ENCODE assay signal across 1 mouse cellular context in genomic region chr9:45984409-45985228, GRCm38 (mm10).
A peak's percentile ranks its signal among the peaks of the same experiment; 100 is the strongest.
TF ChIP-seq lines count a peak whose summit lies in the region.

No protein-coding gene starts in this region.

TF ChIP-seq in CH12.LX, 34 proteins besides CTCF, POLR2A, EP300 and RAD21 (continued from another document):
- TF ChIP-seq ETS1 (conservative IDR thresholded peaks at IDR 0.05; ENCODE audit: low read depth, low read length): no peak
- TF ChIP-seq ELF1 (IDR thresholded peaks at IDR 0.05; ENCODE audit: low read depth, low read length): peak; percentile 85
- TF ChIP-seq CHD2 (IDR thresholded peaks at IDR 0.05; ENCODE audit: low read length): peak; percentile 81
- TF ChIP-seq NELFE (IDR thresholded peaks at IDR 0.05; ENCODE audit: low read depth, low read length): peak; percentile 80; the same call in 1 of the 2 replicates
- 0 out of 2 replicates have a peak, but pooled peaks have one; percentile 36 for TF ChIP-seq IRF4 (IDR thresholded peaks at IDR 0.05; ENCODE audit: low read depth, low read length)
- TF ChIP-seq BHLHE40 (IDR thresholded peaks at IDR 0.05; ENCODE audit: low read depth, low read length): no peak
- TF ChIP-seq USF1 (IDR thresholded peaks at IDR 0.05; ENCODE audit: low read depth, low read length): no peak
- TF ChIP-seq MXI1 (IDR thresholded peaks at IDR 0.05; ENCODE audit: low read depth, low read length): peak; percentile 70
- no peak for TF ChIP-seq GABPA (IDR thresholded peaks at IDR 0.05; ENCODE audit: insufficient replicate concordance, low read depth, low read length)
- peak; percentile 40; the same call in 1 of the 2 replicates for TF ChIP-seq SIN3A (IDR thresholded peaks at IDR 0.05; ENCODE audit: low read length)
- no peak for TF ChIP-seq MYC (IDR thresholded peaks at IDR 0.05; ENCODE audit: low read depth, low read length)
- TF ChIP-seq MAZ (IDR thresholded peaks at IDR 0.05; ENCODE audit: low read depth, low read length): peak; percentile 21; the same call in 1 of the 2 replicates
- 0 out of 2 replicates have a peak, but pooled peaks have one; percentile 21 for TF ChIP-seq NRF1 (IDR thresholded peaks at IDR 0.05; ENCODE audit: low read depth, low read length)
- TF ChIP-seq HCFC1 (IDR thresholded peaks at IDR 0.05; ENCODE audit: low read depth, low read length): peak; percentile 78
- TF ChIP-seq USF2 (conservative IDR thresholded peaks at IDR 0.05; ENCODE audit: low read depth, low read length): no peak
- TF ChIP-seq SMC3 (IDR thresholded peaks at IDR 0.05; ENCODE audit: low read depth, low read length): no peak
- peak; percentile 36; the same call in 1 of the 2 replicates for TF ChIP-seq MEF2A (IDR thresholded peaks at IDR 0.05; ENCODE audit: borderline replicate concordance, low read depth, low read length)
- peak; percentile 57; the same call in 1 of the 2 replicates for TF ChIP-seq POLR2AphosphoS2 (IDR thresholded peaks at IDR 0.05; ENCODE audit: low read depth, low read length)
- peak; percentile 48; the same call in 1 of the 2 replicates for TF ChIP-seq MAX (IDR thresholded peaks at IDR 0.05; ENCODE audit: low read length)
- no peak for TF ChIP-seq ZC3H11A (IDR thresholded peaks at IDR 0.05; ENCODE audit: low read depth, low read length)
- peak; percentile 78 for TF ChIP-seq ZMIZ1 (IDR thresholded peaks at IDR 0.05; ENCODE audit: low read depth, low read length)
- no peak for TF ChIP-seq ZNF384 (IDR thresholded peaks at IDR 0.05; ENCODE audit: low read depth, low read length)
- TF ChIP-seq UBTF (IDR thresholded peaks at IDR 0.05; ENCODE audit: low read depth, low read length): no peak; the same call in 1 of the 2 replicates
- no peak for TF ChIP-seq CHD1 (IDR thresholded peaks at IDR 0.05; ENCODE audit: low read depth, low read length)
